Mouse (Mus musculus) layer of hippocampus, postnatal 14 days (tissue): Measurements from ENCODE around the gene Slc7a7. TPM values are rescaled to one million over a fixed set of nuclear protein-coding genes. Genes with fewer than 3 reads are reported as not detected.

Experiments
- DNase-seq, 2 experiments: peaks; one replicate each; pipeline ENCODE4 v3.0.0; 2021 to 2022; ENCODE audit warnings: low spot score in 2 of 2, mixed read lengths in 1 of 2
- total RNA-seq, 2 experiments: library from RNA; stranded (reverse); gene quantifications; 2 replicates each; pipeline ENCODE4 v1.2.3; 2021

The Slc7a7 gene
- total RNA-seq, 2 experiments from 2014 or later = 2.4 to 2.5 TPM

DNA sequence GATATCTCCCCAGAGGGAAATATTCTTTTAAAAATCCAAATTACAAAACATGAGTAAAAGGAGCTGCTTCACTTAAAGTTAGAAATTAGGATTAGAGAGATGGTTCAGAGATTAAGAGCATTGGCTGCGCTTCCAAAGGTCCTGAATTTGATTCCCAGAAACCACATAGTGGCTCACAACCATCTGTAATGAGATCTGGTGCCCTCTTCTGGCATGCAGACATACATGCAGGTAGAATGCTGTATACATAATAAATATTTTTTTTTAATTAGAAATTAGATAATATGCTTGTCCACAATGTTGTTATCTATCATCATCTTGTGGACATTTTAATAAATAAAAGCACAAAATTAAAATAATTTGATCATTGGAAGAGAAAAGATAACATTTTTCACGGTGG lies 89.0 kb downstream of the Slc7a7 start:
- no peak for DNase-seq

DNA sequence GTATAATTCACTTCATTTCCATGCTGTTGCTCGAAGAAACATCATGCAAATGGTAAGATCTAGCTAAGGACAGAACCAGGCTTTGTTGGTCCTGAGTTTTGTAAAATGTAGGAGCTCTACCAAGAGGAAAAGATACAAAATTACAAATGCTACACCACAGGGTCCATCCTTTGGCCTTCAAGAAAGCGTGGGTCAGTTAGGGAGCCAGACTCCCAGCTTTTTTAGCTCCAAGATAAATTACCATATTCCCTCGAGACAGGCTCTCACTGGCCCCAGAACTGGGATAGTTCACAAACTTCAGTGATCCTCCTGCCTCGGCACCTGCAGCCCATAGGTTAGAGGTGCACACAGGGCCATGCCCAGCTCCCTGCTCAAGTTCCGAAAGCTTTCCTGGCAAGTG lies 93.1 kb downstream of the Slc7a7 start:
- no peak for DNase-seq

DNA sequence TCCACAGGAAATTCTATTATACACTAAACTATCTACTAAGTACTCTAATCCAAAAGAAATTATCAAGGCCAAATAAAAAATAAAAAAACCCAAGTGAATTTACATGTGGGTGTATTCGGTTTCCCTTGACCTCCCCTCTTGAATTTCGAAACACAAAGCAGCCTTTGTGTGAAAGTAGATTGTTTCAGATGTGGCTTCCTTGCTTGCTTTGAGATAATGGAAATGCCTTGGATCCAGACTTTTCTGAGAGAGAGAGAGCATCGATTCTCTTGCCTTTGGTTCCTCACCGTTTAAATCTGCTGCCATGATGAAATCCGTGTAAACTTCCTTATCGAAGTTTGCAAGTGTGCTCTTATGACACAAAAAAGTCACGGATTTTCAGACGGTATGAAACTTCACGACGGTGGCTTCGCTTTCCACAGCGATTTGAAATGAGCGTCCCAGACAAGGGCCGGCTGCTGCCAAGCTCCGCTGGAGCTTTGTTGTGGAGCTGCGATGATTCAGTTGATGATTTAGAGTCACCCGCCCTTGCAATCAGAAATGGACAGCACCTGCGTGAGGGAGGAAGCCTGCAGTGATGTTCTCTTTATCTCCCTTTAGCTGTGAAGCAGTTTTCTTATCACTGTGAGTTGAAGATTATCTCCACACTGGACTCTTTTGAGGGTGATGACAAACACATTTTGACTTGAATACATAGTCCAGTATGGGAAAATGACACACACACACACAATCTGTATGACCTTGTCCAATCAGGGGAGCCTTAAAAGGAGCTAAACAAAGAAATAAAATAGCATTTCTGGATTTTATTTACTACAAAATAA lies 95.8 kb downstream of the Slc7a7 start:
- no peak for DNase-seq

Other genes starting within 250 kb of the Slc7a7 start
- gene Dad1, start 163.7 kb downstream of the Slc7a7 start, total RNA-seq = 100 to 1,000 TPM; 123 to 124 TPM
- 10 to 100 TPM; 56.1 to 58.9 TPM for gene Abhd4, start 163.6 kb downstream of the Slc7a7 start, total RNA-seq
- not detected for gene Olfr49, start 132.8 kb downstream of the Slc7a7 start, total RNA-seq
- gene Oxa1l, start 56.9 kb downstream of the Slc7a7 start, total RNA-seq = 10 to 100 TPM; 57.3 to 59.2 TPM
- 10 to 100 TPM; 92.7 to 96.6 TPM for gene Mrpl52, start 9.1 kb upstream of the Slc7a7 start, total RNA-seq
- gene Mmp14, start 13.8 kb upstream of the Slc7a7 start, total RNA-seq = 10 to 100 TPM; 20.0 to 29.8 TPM
- gene Lrp10, start 46.4 kb upstream of the Slc7a7 start, total RNA-seq = 10 to 100 TPM; 40.3 to 45.1 TPM
- 10 to 100 TPM; 31.3 to 33.2 TPM for gene Rem2, start 58.3 kb upstream of the Slc7a7 start, total RNA-seq
- 10 to 100 TPM; 74.9 to 75.2 TPM for gene Prmt5, start 99.7 kb upstream of the Slc7a7 start, total RNA-seq
- 1 to 10 TPM; 4.1 to 4.2 TPM for gene Haus4, start 136.8 kb upstream of the Slc7a7 start, total RNA-seq
- gene Ajuba, start 159.8 kb upstream of the Slc7a7 start, total RNA-seq = 1 to 10 TPM; 2.6 to 3.2 TPM
- 1 to 10 TPM; 4.3 to 5.6 TPM for gene 4931414P19Rik, start 188.2 kb upstream of the Slc7a7 start, total RNA-seq
- 100 to 1,000 TPM; 211 to 215 TPM for gene Psmb5, start 200.2 kb upstream of the Slc7a7 start, total RNA-seq
- gene Psmb11, start 203.7 kb upstream of the Slc7a7 start, total RNA-seq = under 1 TPM; 0.35 to 0.38 TPM
- not detected for gene Gm17606, start 223.2 kb upstream of the Slc7a7 start, total RNA-seq
- gene Cdh24, start 223.6 kb upstream of the Slc7a7 start, total RNA-seq = 10 to 100 TPM; 20.5 to 21.0 TPM